Mouse (Mus musculus) heart, adult 2 months (tissue): ENCODE data around the gene Cdk2ap2. TPM values are rescaled to one million over a fixed set of nuclear protein-coding genes. Genes with fewer than 3 reads are reported as not detected.

Source experiments
- DNase-seq, 2 experiments: peaks; one replicate each; pipeline ENCODE4 v3.0.0; 2021
- H3K27ac ChIP-seq: fragments of 200-600 bp; 2 replicates; pipeline ENCODE4 v1.8.1; 2022
- H3K27me3 ChIP-seq: fragments of 200-500 bp; 2 replicates; pipeline ENCODE4 v1.6.1; 2012; ENCODE audit warnings: mild to moderate bottlenecking, low read length, inconsistent platforms, mixed read lengths; ENCODE audit not compliant: control insufficient read depth, insufficient read depth
- H3K36me3 ChIP-seq: fragments of 200-500 bp; 2 replicates; pipeline ENCODE4 v1.6.1; 2012; ENCODE audit warnings: low read length, inconsistent platforms; ENCODE audit not compliant: control insufficient read depth, insufficient read depth
- H3K4me1 ChIP-seq: fragments of 200-500 bp; 2 replicates; pipeline ENCODE4 v1.6.1; 2011; ENCODE audit warnings: low read length; ENCODE audit not compliant: control insufficient read depth, insufficient read depth
- H3K4me3 ChIP-seq: fragments of 200-600 bp; 2 replicates; pipeline ENCODE4 v1.8.1; 2022
- H3K79me2 ChIP-seq: fragments of 200-500 bp; replicated peaks from 2 replicates; pipeline ENCODE4 v1.6.1; 2012; ENCODE audit warnings: mild to moderate bottlenecking, inconsistent platforms, low read length, moderate library complexity, mixed read lengths; ENCODE audit not compliant: control insufficient read depth, insufficient read depth
- H3K9ac ChIP-seq: fragments of 200-500 bp; 2 replicates; pipeline ENCODE4 v1.6.1; 2012; ENCODE audit warnings: low read depth, mild to moderate bottlenecking, control low read depth, inconsistent platforms, low read length, mixed read lengths
- CTCF ChIP-seq: fragments of 200-600 bp; IDR thresholded peaks from 2 replicates; pipeline ENCODE4 v1.8.1; 2022; ENCODE audit warnings: antibody characterized with exemption, mild to moderate bottlenecking, moderate library complexity
- EP300 ChIP-seq: fragments of 200-500 bp; IDR thresholded peaks from 2 replicates; pipeline ENCODE4 v1.6.1; 2011; ENCODE audit warnings: low read depth, low read length, control low read depth; ENCODE audit not compliant: insufficient read depth
- POLR2A ChIP-seq: fragments of 200-500 bp; IDR thresholded peaks from 2 replicates; pipeline ENCODE4 v1.6.1; 2011; ENCODE audit warnings: mild to moderate bottlenecking, low read depth, low read length, control low read depth; ENCODE audit not compliant: insufficient read depth
- WGBS: fragments of 180-500 bp; shearing (Covaris S2); methylation state at CpG from one replicate; pipeline ENCODE4 v1.1.7; 2018; 5-methylcytosine and 5-hydroxymethylcytosine counted together
- intact Hi-C: fragments of 180-260 bp; cut with DNase I; formaldehyde crosslinking; loops from one replicate; pipeline ENCODE4 v1.15.1; 2025
- polyA plus RNA-seq: library from polyadenylated mRNA; depleted of rRNA; stranded (reverse); fragments of >200 nt; gene quantifications from 2 replicates; pipeline ENCODE4 v1.2.3, GENCODE M21; 2012
- total RNA-seq, 2 experiments: library from RNA; stranded (reverse); gene quantifications; 2 replicates each; pipeline ENCODE4 v1.2.3; 2021

The Cdk2ap2 gene
- total and polyA plus RNA-seq, 3 experiments: 39.9 to 85.3 (median 43.2) TPM

- H3K9ac ChIP-seq: no peak overlapping the region
- H3K79me2 ChIP-seq: no peaks in the 10 kb centered on the region
- no peaks in the 10 kb centered on the region for H3K36me3 ChIP-seq
- DNase-seq: no peak
- no peaks in the 10 kb centered on the region for H3K27me3 ChIP-seq
- intact Hi-C loops: loop anchor here (5.0 kb wide), 1 partner anchor 175 kb away; no protein-coding TSS in a partner anchor
- WGBS: 43% methylated on average over 5 of the region's 5 CpGs
- H3K4me1 ChIP-seq: no peaks in the 10 kb centered on the region; the same call in 1 of the 2 replicates
- no peak overlapping the region; the same call in 1 of the 2 replicates for H3K27ac ChIP-seq
- TF ChIP-seq POLR2A (no peak), EP300 (no peak), CTCF (no peak)
- H3K4me3 ChIP-seq: no peak overlapping the region
These were observed 44.4 kb upstream of the Cdk2ap2 start for GRCm38 (mm10) chr19:4052516-4053030.

DNA sequence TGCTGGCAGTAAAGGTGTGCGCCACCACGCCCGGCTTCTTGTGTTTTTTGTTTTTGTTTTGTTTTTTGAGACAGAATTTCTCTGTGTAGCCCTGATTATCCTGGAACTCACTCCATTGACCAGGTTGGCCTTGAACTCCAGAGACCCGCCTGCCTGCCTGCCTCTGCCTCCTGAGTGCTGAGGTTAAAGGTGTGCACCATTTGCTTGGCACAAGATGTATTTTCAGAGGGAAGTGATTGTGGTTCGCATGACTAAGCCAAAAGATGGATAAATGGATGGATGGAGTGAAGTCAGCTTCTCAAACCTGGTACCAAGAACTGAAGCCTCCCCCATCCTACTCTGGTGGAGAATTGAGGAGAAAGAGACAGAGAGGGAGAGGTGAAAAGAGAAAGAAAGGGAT, 42.4 kb upstream of the Cdk2ap2 start:
- Histone ChIP-seq H3K4me1 (no peaks in the 10 kb centered on the region; the same call in 1 of the 2 replicates), H3K79me2 (no peaks in the 10 kb centered on the region), H3K9ac (no peak overlapping the region), H3K27ac (no peak overlapping the region), H3K4me3 (no peak overlapping the region), H3K36me3 (no peaks in the 10 kb centered on the region), H3K27me3 (no peaks in the 10 kb centered on the region)
- TF ChIP-seq EP300 (no peak), CTCF (no peak), POLR2A (no peak)
- DNase-seq: no peak
- 88% methylated on average over 5 of the region's 5 CpGs for WGBS
- intact Hi-C loops: loop anchor here (5.0 kb wide), 1 partner anchor 173 kb away; no protein-coding TSS in a partner anchor

GRCm38 (mm10) chr19:4055216-4055946, 41.6 kb upstream of the Cdk2ap2 start:
- intact Hi-C loops: no loop called here
- no peak for DNase-seq
- Histone ChIP-seq H3K36me3 (no peaks in the 10 kb centered on the region), H3K9ac (no peak overlapping the region), H3K27me3 (no peaks in the 10 kb centered on the region), H3K4me1 (no peaks in the 10 kb centered on the region; the same call in 1 of the 2 replicates), H3K4me3 (no peak overlapping the region), H3K27ac (no peak overlapping the region), H3K79me2 (no peaks in the 10 kb centered on the region)
- TF ChIP-seq CTCF: no peak
- TF ChIP-seq POLR2A: no peak
- no peak for TF ChIP-seq EP300
- WGBS: 70% methylated on average over 8 of the region's 8 CpGs

GRCm38 (mm10) chr19:4055947-4056693, 40.9 kb upstream of the Cdk2ap2 start:
- H3K27me3 ChIP-seq: no peaks in the 10 kb centered on the region
- TF ChIP-seq CTCF: no peak
- no peak for TF ChIP-seq EP300
- TF ChIP-seq POLR2A: no peak
- H3K4me3 ChIP-seq: no peak overlapping the region
- no peak overlapping the region for H3K9ac ChIP-seq
- 54% methylated on average over 15 of the region's 15 CpGs for WGBS
- no peaks in the 10 kb centered on the region for H3K36me3 ChIP-seq
- no peak for DNase-seq
- no peaks in the 10 kb centered on the region for H3K79me2 ChIP-seq
- H3K4me1 ChIP-seq: no peaks in the 10 kb centered on the region; the same call in 1 of the 2 replicates
- H3K27ac ChIP-seq: 0 out of 2 replicates have a peak overlapping the region, but pooled peaks have one; percentile 15
- intact Hi-C loops: no loop called here

DNA sequence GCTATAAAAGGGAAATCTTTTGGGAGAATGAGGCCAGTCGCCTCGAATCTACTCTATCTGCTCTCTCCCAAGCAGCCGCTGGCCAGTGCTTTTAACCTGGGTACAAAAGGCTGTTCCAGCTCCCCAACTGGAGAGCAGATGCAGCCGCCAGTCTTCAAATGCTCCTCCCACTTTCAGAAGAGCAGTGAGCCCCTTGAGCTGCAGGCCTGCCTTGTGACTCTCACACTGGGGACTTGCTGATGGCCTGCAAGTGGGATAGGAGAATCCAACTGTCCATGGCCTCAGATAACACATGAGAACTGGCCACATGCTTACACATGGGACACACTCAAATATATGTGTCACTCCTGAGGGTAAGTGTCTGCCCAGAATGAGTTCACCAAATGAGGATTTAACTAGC, 40.3 kb upstream of the Cdk2ap2 start:
- H3K79me2 ChIP-seq: no peaks in the 10 kb centered on the region
- no peak overlapping the region for H3K9ac ChIP-seq
- H3K27me3 ChIP-seq: no peaks in the 10 kb centered on the region
- no peaks in the 10 kb centered on the region; the same call in 1 of the 2 replicates for H3K4me1 ChIP-seq
- 67% methylated on average over 4 of the region's 4 CpGs for WGBS
- H3K4me3 ChIP-seq: no peak overlapping the region
- intact Hi-C loops: no loop called here
- DNase-seq: no peak
- no peaks in the 10 kb centered on the region for H3K36me3 ChIP-seq
- TF ChIP-seq CTCF: no peak
- TF ChIP-seq EP300: no peak
- no peak for TF ChIP-seq POLR2A
- H3K27ac ChIP-seq: 0 out of 2 replicates have a peak overlapping the region, but pooled peaks have one; percentile 15

DNA sequence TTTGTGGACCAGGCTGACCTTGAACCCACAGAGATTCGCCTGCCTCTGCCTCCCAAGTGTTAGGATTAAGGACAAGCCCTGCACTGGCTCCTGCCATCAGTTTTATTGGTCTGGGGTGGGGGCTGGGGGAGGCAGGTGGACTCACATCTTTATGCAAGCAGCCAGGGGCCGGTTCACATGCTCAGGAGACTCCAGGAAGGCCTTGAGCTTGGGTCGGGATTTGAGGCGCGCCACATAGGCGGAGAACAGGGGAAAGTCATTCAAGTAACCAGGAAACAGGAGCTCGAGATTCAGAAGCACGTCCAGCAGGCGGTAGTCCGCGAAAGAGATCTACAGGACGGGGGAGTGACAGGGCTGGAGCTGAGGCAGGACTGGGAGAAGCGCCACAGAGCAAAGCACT, 39.6 kb upstream of the Cdk2ap2 start:
- intact Hi-C loops: no loop called here
- Histone ChIP-seq H3K4me1 (no peaks in the 10 kb centered on the region; the same call in 1 of the 2 replicates), H3K79me2 (no peaks in the 10 kb centered on the region), H3K27me3 (no peaks in the 10 kb centered on the region), H3K9ac (no peak overlapping the region), H3K4me3 (no peak overlapping the region), H3K36me3 (no peaks in the 10 kb centered on the region), H3K27ac (no peak overlapping the region)
- no peak for TF ChIP-seq POLR2A
- no peak for TF ChIP-seq CTCF
- TF ChIP-seq EP300: no peak
- 87% methylated on average over 13 of the region's 13 CpGs for WGBS
- DNase-seq: no peak
